ENCODE assay signal across 23 mouse cellular contexts in the genomic region with DNA sequence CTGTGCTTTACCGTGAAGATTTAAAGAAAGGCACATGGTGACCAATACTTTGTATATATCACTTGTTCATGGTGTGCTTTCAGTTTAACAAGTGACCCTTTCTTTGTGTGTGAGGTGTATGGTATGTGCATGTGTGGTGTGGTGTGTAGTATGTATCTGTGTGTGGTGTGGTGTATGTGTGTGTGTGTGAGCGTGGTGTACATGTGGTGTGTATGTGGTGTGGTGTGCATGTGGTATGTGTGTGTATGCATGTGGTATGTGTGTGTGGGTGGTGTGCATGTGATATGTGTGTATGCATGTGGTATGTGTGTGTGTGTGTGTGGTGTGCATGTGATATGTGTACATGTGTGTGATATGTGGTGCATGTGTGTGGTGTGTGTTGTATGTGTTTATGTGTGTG. TPM values are rescaled to one million over a fixed set of nuclear protein-coding genes. Genes with fewer than 3 reads are reported as not detected.
A peak's percentile ranks its signal among the peaks of the same experiment; 100 is the strongest.
DNase-seq lines count a peak whose midpoint lies in the region; ATAC-seq and TF ChIP-seq lines count a peak whose summit lies in the region.
"Had no signal": no experiment of that assay in that cellular context is flagged by ENCODE, and none has a peak within 500 bp of the region (broad histone marks: within the 10 kb centered on the region; RNA-seq: fewer than 3 reads in every experiment).

No protein-coding gene starts in this region.

- DNase-seq in forebrain, embryonic 14.5 days (ENCODE audit: low spot score): no peak
- no peak for DNase-seq in forebrain, postnatal 0 days
- DNase-seq in neural tube, embryonic 10.5 days (ENCODE audit: extremely low spot score, low spot score): no peak
- no peak for DNase-seq in right cerebral cortex, postnatal 14 days
- DNase-seq: adrenal gland, postnatal 10 days; cerebellum, adult 9-10 months; embryo, embryonic 11 days; gastrocnemius, postnatal 10 days; heart, postnatal 14 days; lung, postnatal 36 days; spleen, adult 18-20 months; thymus, adult 2 months; thymus, postnatal 36 days had no signal

- H3K9ac ChIP-seq in forebrain, embryonic 14.5 days (ENCODE audit: low read length): no peak overlapping the region
- H3K9ac ChIP-seq in forebrain, postnatal 0 days: no peak overlapping the region
- no peak overlapping the region for H3K9ac ChIP-seq in neural tube, embryonic 12.5 days
- H3K9ac ChIP-seq: embryonic facial prominence, embryonic 12.5 days; kidney, embryonic 15.5 days; limb, embryonic 12.5 days had no signal

- H3K9me3 ChIP-seq in forebrain, embryonic 14.5 days (replicated peaks; ENCODE audit: control insufficient read depth, low read length): no peaks in the 10 kb centered on the region
- H3K9me3 ChIP-seq in forebrain, postnatal 0 days (ENCODE audit: low read length): no peaks in the 10 kb centered on the region
- H3K9me3 ChIP-seq in megakaryocyte, embryonic 14.5 days: no peaks in the 10 kb centered on the region
- H3K9me3 ChIP-seq in neural tube, embryonic 12.5 days: no peaks in the 10 kb centered on the region
- H3K9me3 ChIP-seq: embryonic facial prominence, embryonic 12.5 days; hindbrain, embryonic 10.5 days; kidney, embryonic 15.5 days; limb, embryonic 12.5 days had no signal

- no peaks in the 10 kb centered on the region for H3K27me3 ChIP-seq in forebrain, embryonic 14.5 days (replicated peaks; ENCODE audit: control insufficient read depth, insufficient read depth, low read length)
- no peaks in the 10 kb centered on the region for H3K27me3 ChIP-seq in forebrain, postnatal 0 days (ENCODE audit: insufficient read depth, low read length)
- H3K27me3 ChIP-seq in megakaryocyte, embryonic 14.5 days (replicated peaks): no peaks in the 10 kb centered on the region
- no peaks in the 10 kb centered on the region for H3K27me3 ChIP-seq in neural tube, embryonic 12.5 days (replicated peaks)
- H3K27me3 ChIP-seq: embryonic facial prominence, embryonic 12.5 days; kidney, embryonic 15.5 days; limb, embryonic 12.5 days; Patski had no signal

- H3K27ac ChIP-seq in forebrain, embryonic 14.5 days (ENCODE audit: low read depth, low read length): no peak overlapping the region
- H3K27ac ChIP-seq in forebrain, postnatal 0 days (ENCODE audit: low read depth, low read length): no peak overlapping the region
- H3K27ac ChIP-seq in neural tube, embryonic 12.5 days: no peak overlapping the region
- H3K27ac ChIP-seq: embryonic facial prominence, embryonic 12.5 days; hindbrain, embryonic 10.5 days; kidney, embryonic 15.5 days; left cerebral cortex, adult 2 months; limb, embryonic 12.5 days had no signal

- H3K4me3 ChIP-seq in forebrain, embryonic 14.5 days (ENCODE audit: low read depth, low read length): no peak overlapping the region
- no peak overlapping the region for H3K4me3 ChIP-seq in forebrain, postnatal 0 days (ENCODE audit: low read depth, low read length)
- H3K4me3 ChIP-seq in megakaryocyte, embryonic 14.5 days (replicated peaks): peak overlapping the region; percentile 65
- H3K4me3 ChIP-seq in neural tube, embryonic 12.5 days: no peak overlapping the region
- H3K4me3 ChIP-seq: embryonic facial prominence, embryonic 12.5 days; hindbrain, embryonic 10.5 days; kidney, embryonic 15.5 days; left cerebral cortex, adult 2 months; limb, embryonic 12.5 days had no signal

- no peaks in the 10 kb centered on the region for H3K36me3 ChIP-seq in forebrain, embryonic 14.5 days (ENCODE audit: control insufficient read depth, insufficient read depth, low read length)
- H3K36me3 ChIP-seq in forebrain, postnatal 0 days (ENCODE audit: insufficient read depth): no peaks in the 10 kb centered on the region
- no peaks in the 10 kb centered on the region for H3K36me3 ChIP-seq in megakaryocyte, embryonic 14.5 days (replicated peaks; ENCODE audit: low read length)
- H3K36me3 ChIP-seq in neural tube, embryonic 12.5 days: no peaks in the 10 kb centered on the region
- H3K36me3 ChIP-seq: embryonic facial prominence, embryonic 12.5 days; hindbrain, embryonic 10.5 days; kidney, embryonic 15.5 days; limb, embryonic 12.5 days had no signal

- peaks cover 10% of the 10 kb centered on the region for H3K4me1 ChIP-seq in forebrain, embryonic 14.5 days (ENCODE audit: control insufficient read depth, insufficient read depth, low read length)
- no peaks in the 10 kb centered on the region for H3K4me1 ChIP-seq in forebrain, postnatal 0 days (ENCODE audit: insufficient read depth)
- H3K4me1 ChIP-seq in megakaryocyte, embryonic 14.5 days: no peaks in the 10 kb centered on the region
- H3K4me1 ChIP-seq in neural tube, embryonic 12.5 days: peaks cover 4% of the 10 kb centered on the region; the same call in 1 of the 2 replicates
- H3K4me1 ChIP-seq: embryonic facial prominence, embryonic 12.5 days; limb, embryonic 12.5 days had no signal

- no peak overlapping the region for H3K4me2 ChIP-seq in forebrain, embryonic 14.5 days (ENCODE audit: low read length)
- no peak overlapping the region for H3K4me2 ChIP-seq in forebrain, postnatal 0 days (ENCODE audit: low read depth)
- no peak overlapping the region for H3K4me2 ChIP-seq in neural tube, embryonic 12.5 days (replicated peaks)
- H3K4me2 ChIP-seq: embryonic facial prominence, embryonic 12.5 days; kidney, embryonic 15.5 days; limb, embryonic 12.5 days; liver, embryonic 11.5 days had no signal

- peak; percentile 28; the same call in 1 of the 2 replicates for ATAC-seq in forebrain, embryonic 14.5 days
- ATAC-seq in forebrain, postnatal 0 days: no peak
- no peak for ATAC-seq in megakaryocyte, adult 5-6 weeks (ENCODE audit: poor library complexity, severe bottlenecking)
- 0 out of 2 replicates have a peak, but pooled peaks have one; percentile 18 for ATAC-seq in neural tube, embryonic 12.5 days (ENCODE audit: low FRiP score, low read depth)
- ATAC-seq: Patski had no signal

- no peak for TF ChIP-seq CTCF in forebrain, postnatal 0 days (IDR thresholded peaks at IDR 0.05; ENCODE audit: low read depth)

- WGBS in forebrain, embryonic 14.5 days: 64% methylated on average over 2 of the region's 2 CpGs
- 59% methylated on average over 2 of the region's 2 CpGs for WGBS in forebrain, postnatal 0 days
- WGBS in neural tube, embryonic 12.5 days: 70% methylated on average over 2 of the region's 2 CpGs

RNA-seq across cellular contexts. Expression of a gene that starts 35.6 kb away (rescaled TPM):
- polyA plus RNA-seq in forebrain, embryonic 14.5 days (2014; fragmentation: Nextera tagmentation; extraction: Ambion mirVana): 63.6 and 73.8 TPM in 2 replicates
- total RNA-seq in forebrain, postnatal 0 days (2014; rRNA removed): 22.2 and 28.1 TPM in 2 replicates
- 23.5 and 28.7 TPM in 2 replicates for polyA plus RNA-seq in forebrain, postnatal 0 days (2015; fragmentation: Nextera tagmentation; extraction: Ambion mirVana)
- 29.6 and 36.7 TPM in 2 replicates for polyA plus RNA-seq in megakaryocyte, embryonic 14.5 days (2012; ENCODE audit: insufficient read depth, low replicate concordance)
- total RNA-seq in megakaryocyte, adult 5-6 weeks (2015): 146 and 153 TPM in 2 replicates
- 157 and 197 TPM in 2 replicates for total RNA-seq in megakaryocyte, adult 5-6 weeks (2017)
- 67.8 and 69.5 TPM in 2 replicates for polyA plus RNA-seq in neural tube, embryonic 12.5 days (2016; fragmentation: Nextera tagmentation; extraction: Ambion mirVana)

Comparison
In these comparisons a context has a peak if more than half of its experiments do, and no peak if none do; other contexts are left out.
1. ATAC-seq: peak in forebrain, embryonic 14.5 days (single experiment) and neural tube, embryonic 12.5 days (single experiment); none in forebrain, postnatal 0 days (single experiment) and megakaryocyte, adult 5-6 weeks (single experiment).